Mouse (Mus musculus): ENCODE data around the gene Pou2f2. TPM values are rescaled to one million over a fixed set of nuclear protein-coding genes. Genes with fewer than 3 reads are reported as not detected.

Gene Pou2f2
- polyA plus RNA-seq, 1 experiment, result 141 TPM

- Histone ChIP-seq H3K36me3 (replicated peaks; ENCODE audit: low read length) (peaks cover 4% of the 10 kb centered on the region), H3K27me3 (replicated peaks) (peaks cover 17% of the 10 kb centered on the region), H3K9me3 (no peaks in the 10 kb centered on the region), H3K4me3 (replicated peaks) (no peak overlapping the region), H3K4me1 (peaks cover 12% of the 10 kb centered on the region)
- no peak for TF ChIP-seq GATA1 (IDR thresholded peaks at IDR 0.05; ENCODE audit: borderline replicate concordance, low read length)
- TF ChIP-seq FLI1 (IDR thresholded peaks at IDR 0.05; ENCODE audit: low read length), result no peak
Measured at GRCm38 (mm10) chr7:25196107-25196506, 16.6 kb upstream of the Pou2f2 start.

DNA sequence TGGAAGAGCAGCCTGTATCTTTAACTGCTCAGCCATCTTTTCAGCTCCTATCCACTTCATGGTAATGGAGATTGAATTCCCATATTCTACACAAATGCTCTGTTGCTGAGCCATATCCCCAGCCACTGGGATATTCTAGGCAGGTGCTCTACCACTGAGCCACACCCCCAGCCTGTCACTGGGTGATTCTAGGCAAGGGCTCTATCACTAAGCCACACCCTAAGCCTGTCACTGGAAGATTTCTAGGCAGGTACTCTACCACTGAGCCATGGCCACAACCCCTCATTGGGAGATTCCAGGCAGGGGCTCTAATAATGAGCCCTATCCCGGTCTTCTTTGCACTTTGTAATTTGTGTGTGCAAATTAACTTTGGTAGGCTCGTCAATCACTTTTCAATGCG, 15.6 kb upstream of the Pou2f2 start:
- peaks cover 12% of the 10 kb centered on the region for H3K4me1 ChIP-seq
- no peaks in the 10 kb centered on the region for H3K36me3 ChIP-seq (replicated peaks; ENCODE audit: low read length)
- peaks cover 20% of the 10 kb centered on the region for H3K27me3 ChIP-seq (replicated peaks)
- TF ChIP-seq GATA1 (IDR thresholded peaks at IDR 0.05; ENCODE audit: borderline replicate concordance, low read length) (no peak), FLI1 (IDR thresholded peaks at IDR 0.05; ENCODE audit: low read length) (no peak)
- no peaks in the 10 kb centered on the region for H3K9me3 ChIP-seq
- H3K4me3 ChIP-seq (replicated peaks), result no peak overlapping the region

GRCm38 (mm10) chr7:25192110-25192509, 12.6 kb upstream of the Pou2f2 start:
- TF ChIP-seq GATA1 (IDR thresholded peaks at IDR 0.05; ENCODE audit: borderline replicate concordance, low read length), result no peak
- TF ChIP-seq FLI1 (IDR thresholded peaks at IDR 0.05; ENCODE audit: low read length), result no peak
- Histone ChIP-seq H3K36me3 (replicated peaks; ENCODE audit: low read length) (no peaks in the 10 kb centered on the region), H3K4me3 (replicated peaks) (no peak overlapping the region), H3K27me3 (replicated peaks) (peaks cover 18% of the 10 kb centered on the region), H3K4me1 (peaks cover 19% of the 10 kb centered on the region), H3K9me3 (no peaks in the 10 kb centered on the region)

DNA sequence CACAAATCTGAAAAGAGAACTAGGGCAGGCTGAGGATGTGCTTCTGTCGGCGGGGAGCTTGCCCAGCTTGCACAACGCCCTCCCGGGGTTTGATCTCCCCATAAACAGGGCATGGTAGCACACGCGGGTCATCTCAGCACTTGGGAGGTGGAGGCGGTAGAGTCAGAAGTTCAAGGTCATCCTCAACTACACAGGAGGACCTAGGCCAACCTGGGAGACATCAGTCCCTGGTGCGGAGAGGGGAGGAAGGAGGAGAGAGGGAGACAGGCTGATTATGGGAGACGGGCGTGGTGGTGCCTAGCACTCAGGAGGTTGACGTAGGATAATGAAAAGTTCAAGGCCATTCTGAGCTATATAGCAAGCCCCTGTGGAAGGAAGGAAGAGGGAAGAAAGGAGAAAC, 11.3 kb upstream of the Pou2f2 start:
- Histone ChIP-seq H3K27me3 (replicated peaks) (peaks cover 11% of the 10 kb centered on the region), H3K9me3 (no peaks in the 10 kb centered on the region), H3K4me3 (replicated peaks) (no peak overlapping the region), H3K36me3 (replicated peaks; ENCODE audit: low read length) (no peaks in the 10 kb centered on the region), H3K4me1 (peaks cover 12% of the 10 kb centered on the region)
- TF ChIP-seq FLI1 (IDR thresholded peaks at IDR 0.05; ENCODE audit: low read length) (no peak), GATA1 (IDR thresholded peaks at IDR 0.05; ENCODE audit: borderline replicate concordance, low read length) (no peak)

- TF ChIP-seq FLI1 (IDR thresholded peaks at IDR 0.05; ENCODE audit: low read length), result no peak
- TF ChIP-seq GATA1 (IDR thresholded peaks at IDR 0.05; ENCODE audit: borderline replicate concordance, low read length), result no peak
- H3K27me3 ChIP-seq (replicated peaks), result peaks cover 3% of the 10 kb centered on the region
- no peak overlapping the region for H3K4me3 ChIP-seq (replicated peaks)
- H3K36me3 ChIP-seq (replicated peaks; ENCODE audit: low read length), result no peaks in the 10 kb centered on the region
- H3K4me1 ChIP-seq, result peaks cover 34% of the 10 kb centered on the region
- H3K9me3 ChIP-seq, result no peaks in the 10 kb centered on the region
Measured at GRCm38 (mm10) chr7:25187662-25188650, 8.4 kb upstream of the Pou2f2 start.

- H3K27me3 ChIP-seq (replicated peaks), result peaks cover 15% of the 10 kb centered on the region
- peak overlapping the region; percentile 4 for H3K4me3 ChIP-seq (replicated peaks)
- no peaks in the 10 kb centered on the region for H3K36me3 ChIP-seq (replicated peaks; ENCODE audit: low read length)
- no peaks in the 10 kb centered on the region for H3K9me3 ChIP-seq
- TF ChIP-seq FLI1 (IDR thresholded peaks at IDR 0.05; ENCODE audit: low read length), result no peak
- TF ChIP-seq GATA1 (IDR thresholded peaks at IDR 0.05; ENCODE audit: borderline replicate concordance, low read length), result no peak
- H3K4me1 ChIP-seq, result peaks cover 62% of the 10 kb centered on the region
Measured at GRCm38 (mm10) chr7:25184091-25184490, 4.6 kb upstream of the Pou2f2 start.

GRCm38 (mm10) chr7:25181814-25182213, 2.3 kb upstream of the Pou2f2 start:
- peaks cover 31% of the 10 kb centered on the region for H3K27me3 ChIP-seq (replicated peaks)
- no peaks in the 10 kb centered on the region for H3K9me3 ChIP-seq
- peaks cover 71% of the 10 kb centered on the region for H3K4me1 ChIP-seq
- H3K4me3 ChIP-seq (replicated peaks), result peak overlapping the region; percentile 93
- H3K36me3 ChIP-seq (replicated peaks; ENCODE audit: low read length), result peaks cover 1% of the 10 kb centered on the region
- TF ChIP-seq FLI1 (IDR thresholded peaks at IDR 0.05; ENCODE audit: low read length), result no peak

DNA sequence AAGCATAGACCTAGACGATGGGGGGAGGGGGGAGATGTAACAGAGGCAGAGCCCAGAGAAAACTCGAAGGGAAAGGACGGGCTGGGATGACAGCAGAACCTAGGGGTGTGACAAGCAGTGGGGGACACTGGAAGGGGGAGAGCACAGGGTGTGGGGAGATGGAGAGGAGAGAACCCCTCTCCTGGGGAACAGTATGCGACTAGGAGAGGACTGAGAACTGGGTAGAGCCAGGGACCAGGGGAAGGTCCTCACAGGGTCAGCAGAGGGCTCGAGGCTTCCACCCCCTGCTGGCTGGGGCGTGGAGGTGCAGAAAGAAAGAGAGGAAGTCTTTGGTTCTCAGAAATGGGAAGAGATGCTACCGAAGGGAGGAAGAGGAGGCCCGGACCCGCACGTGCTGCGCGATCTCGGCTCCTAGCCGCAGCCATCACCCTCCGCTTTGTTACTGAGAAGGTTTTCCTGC, 1.8 kb upstream of the Pou2f2 start:
- Histone ChIP-seq H3K4me1 (peaks cover 76% of the 10 kb centered on the region), H3K4me3 (replicated peaks) (peak overlapping the region; percentile 93), H3K9me3 (no peaks in the 10 kb centered on the region), H3K27me3 (replicated peaks) (peaks cover 35% of the 10 kb centered on the region), H3K36me3 (replicated peaks; ENCODE audit: low read length) (peaks cover 6% of the 10 kb centered on the region)
- TF ChIP-seq GATA1 (IDR thresholded peaks at IDR 0.05; ENCODE audit: borderline replicate concordance, low read length) (no peak), FLI1 (IDR thresholded peaks at IDR 0.05; ENCODE audit: low read length) (no peak)

DNA sequence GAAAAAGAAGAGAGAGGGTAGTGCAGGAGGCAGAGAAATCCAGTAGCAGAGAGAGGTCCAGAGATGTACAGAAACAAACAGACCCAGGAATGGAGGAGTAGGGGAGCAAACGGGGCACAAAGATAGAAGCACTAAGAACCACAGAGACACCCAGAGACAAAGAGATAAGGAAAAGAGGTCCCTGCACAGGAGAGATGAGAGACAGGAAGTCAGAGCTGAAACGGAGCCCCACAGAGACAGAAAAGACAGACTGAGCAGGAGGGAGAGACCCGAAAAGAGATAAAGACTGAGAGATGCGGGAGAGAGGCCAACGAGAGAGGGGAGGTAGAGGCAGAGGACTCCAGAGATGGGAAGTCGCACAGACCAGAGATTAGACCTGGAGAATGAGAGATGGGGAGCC, 986 bp upstream of the Pou2f2 start:
- peak overlapping the region; percentile 93 for H3K4me3 ChIP-seq (replicated peaks)
- H3K9me3 ChIP-seq, result no peaks in the 10 kb centered on the region
- TF ChIP-seq FLI1 (IDR thresholded peaks at IDR 0.05; ENCODE audit: low read length) (no peak), GATA1 (IDR thresholded peaks at IDR 0.05; ENCODE audit: borderline replicate concordance, low read length) (no peak)
- peaks cover 42% of the 10 kb centered on the region for H3K27me3 ChIP-seq (replicated peaks)
- peaks cover 10% of the 10 kb centered on the region for H3K36me3 ChIP-seq (replicated peaks; ENCODE audit: low read length)
- peaks cover 84% of the 10 kb centered on the region for H3K4me1 ChIP-seq
